ENCODE assay signal across 9 mouse cellular contexts in the genomic region with DNA sequence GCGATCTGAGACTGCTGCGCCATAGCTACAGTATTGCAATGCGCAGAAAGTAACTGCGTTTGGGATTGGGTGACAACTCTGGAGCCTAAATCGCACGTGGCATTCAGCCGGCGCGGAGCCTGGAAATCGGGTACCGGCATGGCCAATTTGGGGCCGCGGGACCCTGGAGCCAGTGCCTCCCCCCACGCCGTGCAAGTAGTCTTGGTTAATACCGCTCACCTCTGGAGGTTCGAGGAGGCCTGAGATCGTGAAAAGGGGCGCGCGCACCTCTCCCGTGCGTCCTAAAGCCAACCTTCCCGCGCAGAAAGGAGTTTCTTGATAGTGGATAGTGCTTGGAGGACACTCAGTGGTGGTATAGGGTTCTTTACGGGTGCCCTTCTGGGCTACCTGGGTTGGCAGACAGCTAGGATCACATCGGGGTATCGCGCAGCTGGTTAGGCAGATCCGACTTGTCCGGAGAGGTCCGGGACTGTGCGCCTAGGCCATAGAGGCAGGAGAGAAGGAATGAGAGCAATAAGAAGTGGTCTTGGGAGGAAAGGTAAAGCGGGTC. TPM values are rescaled to one million over a fixed set of nuclear protein-coding genes. Genes with fewer than 3 reads are reported as not detected.
DNase-seq lines count a peak whose midpoint lies in the region; ATAC-seq and TF ChIP-seq lines count a peak whose summit lies in the region.
"Had no signal": no experiment of that assay in that cellular context is flagged by ENCODE, and none has a peak within 500 bp of the region (broad histone marks: within the 10 kb centered on the region; RNA-seq: fewer than 3 reads in every experiment).

No protein-coding gene starts in this region.

- H3K4me2 ChIP-seq in forebrain, embryonic 11.5 days (ENCODE audit: low read depth, low read length, severe bottlenecking): no peak overlapping the region
- H3K4me2 ChIP-seq in forebrain, embryonic 14.5 days (ENCODE audit: low read length): no peak overlapping the region
- no peak overlapping the region for H3K4me2 ChIP-seq in midbrain, postnatal 0 days (ENCODE audit: low read depth, low read length, poor library complexity, severe bottlenecking)
- peak overlapping the region; percentile 51 for H3K4me2 ChIP-seq in limb, embryonic 15.5 days
- H3K4me2 ChIP-seq in stomach, postnatal 0 days (replicated peaks; ENCODE audit: low read depth): peak overlapping the region; percentile 17; the same call in 1 of the 2 replicates

- H3K4me1 ChIP-seq in forebrain, embryonic 11.5 days (replicated peaks; ENCODE audit: control insufficient read depth, insufficient read depth, low read length): peaks cover 1% of the 10 kb centered on the region; the same call in 1 of the 2 replicates
- H3K4me1 ChIP-seq in forebrain, embryonic 14.5 days (ENCODE audit: control insufficient read depth, insufficient read depth, low read length): no peaks in the 10 kb centered on the region; the same call in 1 of the 2 replicates
- H3K4me1 ChIP-seq in midbrain, embryonic 10.5 days: peaks cover 63% of the 10 kb centered on the region
- H3K4me1 ChIP-seq in midbrain, postnatal 0 days (ENCODE audit: insufficient read depth, low read length): no peaks in the 10 kb centered on the region
- peaks cover 30% of the 10 kb centered on the region for H3K4me1 ChIP-seq in limb, embryonic 15.5 days
- H3K4me1 ChIP-seq in stomach, postnatal 0 days (replicated peaks; ENCODE audit: control insufficient read depth, insufficient read depth): no peaks in the 10 kb centered on the region
- no peaks in the 10 kb centered on the region for H3K4me1 ChIP-seq in cerebellum, adult 2 months (ENCODE audit: control insufficient read depth, insufficient read depth, low read length)

- peaks cover 29% of the 10 kb centered on the region for H3K36me3 ChIP-seq in forebrain, embryonic 11.5 days (ENCODE audit: control insufficient read depth, insufficient read depth, low read length)
- H3K36me3 ChIP-seq in forebrain, embryonic 14.5 days (ENCODE audit: control insufficient read depth, insufficient read depth, low read length): peaks cover 53% of the 10 kb centered on the region
- peaks cover 100% of the 10 kb centered on the region for H3K36me3 ChIP-seq in midbrain, embryonic 10.5 days
- peaks cover 32% of the 10 kb centered on the region for H3K36me3 ChIP-seq in midbrain, postnatal 0 days (ENCODE audit: insufficient read depth, low read length)
- H3K36me3 ChIP-seq in limb, embryonic 15.5 days: peaks cover 72% of the 10 kb centered on the region
- H3K36me3 ChIP-seq in stomach, postnatal 0 days (ENCODE audit: control insufficient read depth, insufficient read depth, low read length): peaks cover 10% of the 10 kb centered on the region; the same call in 1 of the 2 replicates

- 42% methylated on average over 34 of the region's 34 CpGs for WGBS in forebrain, embryonic 11.5 days
- 47% methylated on average over 34 of the region's 34 CpGs for WGBS in forebrain, embryonic 14.5 days
- WGBS in midbrain, embryonic 10.5 days: 49% methylated on average over 34 of the region's 34 CpGs
- 49% methylated on average over 34 of the region's 34 CpGs for WGBS in midbrain, postnatal 0 days
- 45% methylated on average over 34 of the region's 34 CpGs for WGBS in limb, embryonic 15.5 days
- 46% methylated on average over 34 of the region's 34 CpGs for WGBS in stomach, postnatal 0 days
- 45% methylated on average over 34 of the region's 34 CpGs for WGBS in cerebellum, adult 2 months

- peaks cover 22% of the 10 kb centered on the region; the same call in 1 of the 2 replicates for H3K9me3 ChIP-seq in forebrain, embryonic 11.5 days (ENCODE audit: control insufficient read depth, low read length)
- H3K9me3 ChIP-seq in forebrain, embryonic 14.5 days (replicated peaks; ENCODE audit: control insufficient read depth, low read length): peaks cover 20% of the 10 kb centered on the region; the same call in 1 of the 2 replicates
- peaks cover 36% of the 10 kb centered on the region for H3K9me3 ChIP-seq in midbrain, embryonic 10.5 days (replicated peaks)
- 0 out of 2 replicates have a peak, but pooled peaks cover 4% of the 10 kb centered on the region for H3K9me3 ChIP-seq in midbrain, postnatal 0 days (ENCODE audit: low read length)
- H3K9me3 ChIP-seq in limb, embryonic 15.5 days: peaks cover 12% of the 10 kb centered on the region
- 0 out of 2 replicates have a peak, but pooled peaks cover 7% of the 10 kb centered on the region for H3K9me3 ChIP-seq in stomach, postnatal 0 days (ENCODE audit: control insufficient read depth, low read length)

- no peak overlapping the region for H3K27ac ChIP-seq in forebrain, embryonic 11.5 days (ENCODE audit: low read depth, low read length)
- no peak overlapping the region for H3K27ac ChIP-seq in forebrain, embryonic 14.5 days (ENCODE audit: low read depth, low read length)
- no peak overlapping the region for H3K27ac ChIP-seq in midbrain, embryonic 10.5 days (replicated peaks)
- no peak overlapping the region for H3K27ac ChIP-seq in midbrain, postnatal 0 days (ENCODE audit: low read depth, low read length)
- H3K27ac ChIP-seq in limb, embryonic 15.5 days: no peak overlapping the region
- no peak overlapping the region for H3K27ac ChIP-seq in stomach, postnatal 0 days (replicated peaks)
- H3K27ac ChIP-seq in cerebellum, adult 2 months (ENCODE audit: insufficient read depth, low read length): no peak overlapping the region

- no peak for TF ChIP-seq POLR2A in cerebellum, adult 2 months (IDR thresholded peaks at IDR 0.05; ENCODE audit: borderline replicate concordance, insufficient read depth, low read length)

- TF ChIP-seq CTCF in midbrain, postnatal 0 days (IDR thresholded peaks at IDR 0.05): no peak
- TF ChIP-seq CTCF in stomach, postnatal 0 days (IDR thresholded peaks at IDR 0.05; ENCODE audit: low read depth): no peak
- no peak for TF ChIP-seq CTCF in cerebellum, adult 2 months (IDR thresholded peaks at IDR 0.05; ENCODE audit: borderline replicate concordance, insufficient read depth, low read depth, low read length)

- no peak for TF ChIP-seq EP300 in stomach, postnatal 0 days (optimal IDR thresholded peaks at IDR 0.05)

- peaks cover 40% of the 10 kb centered on the region for H3K27me3 ChIP-seq in forebrain, embryonic 11.5 days (ENCODE audit: control insufficient read depth, insufficient read depth, low read length)
- peaks cover 34% of the 10 kb centered on the region for H3K27me3 ChIP-seq in forebrain, embryonic 14.5 days (replicated peaks; ENCODE audit: control insufficient read depth, insufficient read depth, low read length)
- peaks cover 55% of the 10 kb centered on the region for H3K27me3 ChIP-seq in midbrain, embryonic 10.5 days (ENCODE audit: low read depth, poor library complexity, severe bottlenecking)
- H3K27me3 ChIP-seq in midbrain, postnatal 0 days (ENCODE audit: insufficient read depth, low read length): peaks cover 29% of the 10 kb centered on the region
- peaks cover 44% of the 10 kb centered on the region for H3K27me3 ChIP-seq in limb, embryonic 15.5 days
- no peaks in the 10 kb centered on the region for H3K27me3 ChIP-seq in stomach, postnatal 0 days (ENCODE audit: control insufficient read depth, insufficient read depth, low read length)
- no peaks in the 10 kb centered on the region; the same call in 1 of the 2 replicates for H3K27me3 ChIP-seq in cerebellum, adult 2 months (ENCODE audit: control insufficient read depth, insufficient read depth, low read length)

- no peak overlapping the region for H3K9ac ChIP-seq in forebrain, embryonic 11.5 days (ENCODE audit: low read length)
- no peak overlapping the region for H3K9ac ChIP-seq in forebrain, embryonic 14.5 days (ENCODE audit: low read length)
- H3K9ac ChIP-seq in midbrain, postnatal 0 days (replicated peaks; ENCODE audit: low read length, poor library complexity, severe bottlenecking): no peak overlapping the region
- 0 out of 2 replicates have a peak overlapping the region, but pooled peaks have one; percentile 4 for H3K9ac ChIP-seq in limb, embryonic 15.5 days
- no peak overlapping the region for H3K9ac ChIP-seq in stomach, postnatal 0 days (ENCODE audit: low read length)

- ATAC-seq in forebrain, embryonic 11.5 days (replicated peaks; ENCODE audit: low FRiP score): no peak
- no peak for ATAC-seq in forebrain, embryonic 14.5 days
- no peak for ATAC-seq in midbrain, postnatal 0 days (ENCODE audit: low FRiP score)
- ATAC-seq in limb, embryonic 15.5 days (ENCODE audit: insufficient number of reproducible peaks, low FRiP score, low TSS enrichment, low read depth): no peak
- ATAC-seq in stomach, postnatal 0 days (ENCODE audit: low FRiP score, low TSS enrichment): no peak

- no peak overlapping the region for H3K4me3 ChIP-seq in forebrain, embryonic 11.5 days (ENCODE audit: low read depth, low read length)
- H3K4me3 ChIP-seq in forebrain, embryonic 14.5 days (ENCODE audit: low read depth, low read length): no peak overlapping the region
- H3K4me3 ChIP-seq in midbrain, embryonic 10.5 days: peak overlapping the region; percentile 56
- no peak overlapping the region; the same call in 1 of the 2 replicates for H3K4me3 ChIP-seq in midbrain, postnatal 0 days (ENCODE audit: low read depth, low read length)
- peak overlapping the region; percentile 44 for H3K4me3 ChIP-seq in limb, embryonic 15.5 days
- peak overlapping the region; percentile 37 for H3K4me3 ChIP-seq in stomach, postnatal 0 days (ENCODE audit: low read depth, low read length)
- H3K4me3 ChIP-seq in cerebellum, adult 2 months (replicated peaks; ENCODE audit: insufficient read depth, low read depth, low read length): no peak overlapping the region

- DNase-seq in forebrain, embryonic 11.5 days (ENCODE audit: low spot score): peak; percentile 53
- DNase-seq in forebrain, embryonic 14.5 days (ENCODE audit: low spot score): no peak
- DNase-seq in midbrain, embryonic 10.5 days (ENCODE audit: low spot score): no peak
- no peak for DNase-seq in midbrain, postnatal 0 days (ENCODE audit: low spot score)
- DNase-seq in stomach, postnatal 0 days (ENCODE audit: low spot score): no peak
- DNase-seq in cerebellum, adult 2 months: no peak
- DNase-seq in urinary bladder, postnatal 14 days (ENCODE audit: low spot score): no peak
- DNase-seq: heart, postnatal 36 days had no signal

RNA-seq across cellular contexts. Expression of a gene that starts 1.9 kb away (rescaled TPM):
- polyA plus RNA-seq in forebrain, embryonic 11.5 days (2014; fragmentation: Nextera tagmentation; extraction: Ambion mirVana): 1,123 and 1,194 TPM in 2 replicates
- polyA plus RNA-seq in forebrain, embryonic 14.5 days (2014; fragmentation: Nextera tagmentation; extraction: Ambion mirVana): 966 and 1,076 TPM in 2 replicates
- 1,043 and 1,067 TPM in 2 replicates for polyA plus RNA-seq in midbrain, embryonic 10.5 days (2016; fragmentation: Nextera tagmentation; extraction: Ambion mirVana)
- 1,613 and 1,637 TPM in 2 replicates for total RNA-seq in midbrain, postnatal 0 days (2014; rRNA removed)
- 1,739 and 1,834 TPM in 2 replicates for polyA plus RNA-seq in midbrain, postnatal 0 days (2015; fragmentation: Nextera tagmentation; extraction: Ambion mirVana)
- 2,137 and 2,166 TPM in 2 replicates for polyA plus RNA-seq in limb, embryonic 15.5 days (2015; fragmentation: Nextera tagmentation; extraction: Ambion mirVana)
- 890 and 920 TPM in 2 replicates for polyA plus RNA-seq in stomach, postnatal 0 days (2015; fragmentation: Nextera tagmentation; extraction: Ambion mirVana)
- polyA plus RNA-seq in cerebellum, adult 2 months (2012; rRNA removed): 2,758 and 2,923 TPM in 2 replicates

Comparison
In these comparisons a context has a peak if more than half of its experiments do, and no peak if none do; other contexts are left out.
1. H3K4me3 ChIP-seq: peak in midbrain, embryonic 10.5 days (single experiment), limb, embryonic 15.5 days (single experiment) and stomach, postnatal 0 days (single experiment); none in forebrain, embryonic 11.5 days (single experiment), forebrain, embryonic 14.5 days (single experiment), midbrain, postnatal 0 days (single experiment) and cerebellum, adult 2 months (single experiment).
2. H3K4me2 ChIP-seq: peak in limb, embryonic 15.5 days (single experiment) and stomach, postnatal 0 days (single experiment); none in forebrain, embryonic 11.5 days (single experiment), forebrain, embryonic 14.5 days (single experiment) and midbrain, postnatal 0 days (single experiment).